Mouse (Mus musculus) liver, adult 2 months (tissue): ENCODE data around the gene Nxph4. TPM values are rescaled to one million over a fixed set of nuclear protein-coding genes. Genes with fewer than 3 reads are reported as not detected.

Source experiments
- DNase-seq: peaks from one replicate; pipeline ENCODE4 v3.0.0-alpha.2; 2011; ENCODE audit warnings: low read depth, low spot score; ENCODE audit errors: extremely low read depth
- H3K27ac ChIP-seq: fragments of 200-500 bp; replicated peaks from 2 replicates; pipeline ENCODE4 v1.5.1; 2012; ENCODE audit warnings: low read depth, mild to moderate bottlenecking, control low read depth, inconsistent platforms, low read length; ENCODE audit not compliant: insufficient read depth
- H3K27me3 ChIP-seq: fragments of 200-500 bp; 2 replicates; pipeline ENCODE4 v1.6.1; 2012; ENCODE audit warnings: mild to moderate bottlenecking, moderate library complexity, low read length, inconsistent platforms; ENCODE audit not compliant: control insufficient read depth, insufficient read depth
- H3K36me3 ChIP-seq: fragments of 200-500 bp; 2 replicates; pipeline ENCODE4 v1.6.1; 2012; ENCODE audit warnings: low read length, inconsistent platforms; ENCODE audit not compliant: control insufficient read depth, insufficient read depth
- H3K4me1 ChIP-seq: fragments of 200-500 bp; 2 replicates; pipeline ENCODE4 v1.6.1; 2011; ENCODE audit warnings: low read length; ENCODE audit not compliant: control insufficient read depth, insufficient read depth
- H3K4me3 ChIP-seq: fragments of 200-500 bp; 2 replicates; pipeline ENCODE4 v1.5.1; 2011; ENCODE audit warnings: low read depth, mild to moderate bottlenecking, control low read depth, low read length, moderate library complexity; ENCODE audit not compliant: insufficient read depth
- H3K79me2 ChIP-seq: fragments of 200-500 bp; 2 replicates; pipeline ENCODE4 v1.6.1; 2012; ENCODE audit warnings: inconsistent platforms, mild to moderate bottlenecking, low read length, moderate library complexity; ENCODE audit not compliant: control insufficient read depth, insufficient read depth
- H3K9ac ChIP-seq: fragments of 200-500 bp; 2 replicates; pipeline ENCODE4 v1.6.1; 2012; ENCODE audit warnings: low read depth, mild to moderate bottlenecking, control low read depth, inconsistent platforms, low read length
- CTCF ChIP-seq: fragments of 200-500 bp; IDR thresholded peaks from 2 replicates; pipeline ENCODE4 v1.5.1; 2011; ENCODE audit warnings: low read depth, low read length, control low read depth
- POLR2A ChIP-seq: fragments of 200-500 bp; IDR thresholded peaks from 2 replicates; pipeline ENCODE4 v1.6.1; 2011; ENCODE audit warnings: low read length, control low read depth; ENCODE audit not compliant: insufficient read depth; ENCODE audit errors: extremely low read depth
- WGBS: fragments of 180-500 bp; shearing (Covaris S2); methylation state at CpG from one replicate; pipeline ENCODE4 v1.1.7; 2018; 5-methylcytosine and 5-hydroxymethylcytosine counted together
- polyA plus RNA-seq: library from polyadenylated mRNA; depleted of rRNA; stranded (reverse); fragments of >200 nt; gene quantifications from 2 replicates; pipeline ENCODE4 v1.2.3, GENCODE M21; 2012
- total RNA-seq: library from RNA; depleted of rRNA; stranded (reverse); fragments of >200 nt; gene quantifications from 2 replicates; pipeline ENCODE4 v1.2.3, GENCODE M21; 2014

Nxph4 gene
- total and polyA plus RNA-seq, 2 experiments: not detected

- DNase-seq: no peak
- no peaks in the 10 kb centered on the region for H3K27me3 ChIP-seq
- H3K27ac ChIP-seq: no peak overlapping the region
- H3K9ac ChIP-seq: no peak overlapping the region
- WGBS: 93% methylated on average over 5 of the region's 5 CpGs
- TF ChIP-seq CTCF (no peak), POLR2A (no peak)
- no peaks in the 10 kb centered on the region for H3K79me2 ChIP-seq
- H3K4me1 ChIP-seq: no peaks in the 10 kb centered on the region
- H3K36me3 ChIP-seq: peaks cover 18% of the 10 kb centered on the region
- no peak overlapping the region for H3K4me3 ChIP-seq
Measured at GRCm38 (mm10) chr10:127499516-127499915, 34.8 kb downstream of the Nxph4 start.

GRCm38 (mm10) chr10:127496156-127496555 is 38.2 kb downstream of the Nxph4 start:
- H3K27ac ChIP-seq: no peak overlapping the region
- no peaks in the 10 kb centered on the region for H3K27me3 ChIP-seq
- H3K9ac ChIP-seq: no peak overlapping the region
- H3K4me1 ChIP-seq: no peaks in the 10 kb centered on the region
- WGBS: 98% methylated on average over 3 of the region's 3 CpGs
- no peak overlapping the region for H3K4me3 ChIP-seq
- no peak for DNase-seq
- peaks cover 22% of the 10 kb centered on the region for H3K36me3 ChIP-seq
- TF ChIP-seq POLR2A (no peak), CTCF (no peak)
- H3K79me2 ChIP-seq: no peaks in the 10 kb centered on the region

GRCm38 (mm10) chr10:127492118-127492517 is 42.2 kb downstream of the Nxph4 start:
- Histone ChIP-seq H3K27ac (0 out of 2 replicates have a peak overlapping the region, but pooled peaks have one; percentile 16), H3K79me2 (no peaks in the 10 kb centered on the region), H3K9ac (no peak overlapping the region), H3K27me3 (no peaks in the 10 kb centered on the region), H3K36me3 (peaks cover 36% of the 10 kb centered on the region), H3K4me3 (no peak overlapping the region), H3K4me1 (no peaks in the 10 kb centered on the region)
- DNase-seq: peak; percentile 92
- WGBS: 20% methylated on average over 3 of the region's 3 CpGs
- TF ChIP-seq POLR2A (no peak), CTCF (no peak)

GRCm38 (mm10) chr10:127491128-127491512 is 43.2 kb downstream of the Nxph4 start:
- Histone ChIP-seq H3K4me3 (no peak overlapping the region), H3K36me3 (peaks cover 33% of the 10 kb centered on the region), H3K27me3 (no peaks in the 10 kb centered on the region), H3K4me1 (no peaks in the 10 kb centered on the region), H3K27ac (no peak overlapping the region), H3K79me2 (no peaks in the 10 kb centered on the region), H3K9ac (no peak overlapping the region)
- 89% methylated on average over 8 of the region's 8 CpGs for WGBS
- no peak for TF ChIP-seq POLR2A
- TF ChIP-seq CTCF: no peak
- no peak for DNase-seq

GRCm38 (mm10) chr10:127490160-127491127 is 43.9 kb downstream of the Nxph4 start:
- peaks cover 36% of the 10 kb centered on the region for H3K36me3 ChIP-seq

GRCm38 (mm10) chr10:127488856-127489255 is 45.5 kb downstream of the Nxph4 start:
- DNase-seq: no peak
- WGBS: 92% methylated on average over 7 of the region's 7 CpGs
- no peaks in the 10 kb centered on the region for H3K79me2 ChIP-seq
- H3K9ac ChIP-seq: no peak overlapping the region
- H3K4me1 ChIP-seq: no peaks in the 10 kb centered on the region
- no peak for TF ChIP-seq CTCF
- no peak for TF ChIP-seq POLR2A
- H3K4me3 ChIP-seq: no peak overlapping the region
- no peak overlapping the region for H3K27ac ChIP-seq
- H3K27me3 ChIP-seq: no peaks in the 10 kb centered on the region
- H3K36me3 ChIP-seq: peaks cover 35% of the 10 kb centered on the region

More at GRCm38 (mm10) chr10:127490160-127491127, 43.9 kb downstream of the Nxph4 start:
- Histone ChIP-seq H3K4me1 (no peaks in the 10 kb centered on the region), H3K9ac (no peak overlapping the region), H3K27me3 (no peaks in the 10 kb centered on the region), H3K4me3 (no peak overlapping the region), H3K27ac (no peak overlapping the region), H3K79me2 (no peaks in the 10 kb centered on the region)
- DNase-seq: no peak
- TF ChIP-seq CTCF (no peak), POLR2A (no peak)
- 94% methylated on average over 18 of the region's 18 CpGs for WGBS
